Mouse (Mus musculus) cerebellum, adult 2 months (tissue): ENCODE results near the gene Cbll1.

ENCODE experiments used
- CTCF ChIP-seq: fragments of 200-500 bp; IDR thresholded peaks from 2 replicates; pipeline ENCODE4 v1.5.1; 2011; ENCODE audit warnings: low read depth, mild to moderate bottlenecking, control low read depth, low read length, moderate library complexity, borderline replicate concordance; ENCODE audit not compliant: insufficient read depth
- POLR2A ChIP-seq: fragments of 200-500 bp; IDR thresholded peaks from 2 replicates; pipeline ENCODE4 v1.6.1; 2011; ENCODE audit warnings: low read length, control low read depth, borderline replicate concordance; ENCODE audit not compliant: insufficient read depth

DNA sequence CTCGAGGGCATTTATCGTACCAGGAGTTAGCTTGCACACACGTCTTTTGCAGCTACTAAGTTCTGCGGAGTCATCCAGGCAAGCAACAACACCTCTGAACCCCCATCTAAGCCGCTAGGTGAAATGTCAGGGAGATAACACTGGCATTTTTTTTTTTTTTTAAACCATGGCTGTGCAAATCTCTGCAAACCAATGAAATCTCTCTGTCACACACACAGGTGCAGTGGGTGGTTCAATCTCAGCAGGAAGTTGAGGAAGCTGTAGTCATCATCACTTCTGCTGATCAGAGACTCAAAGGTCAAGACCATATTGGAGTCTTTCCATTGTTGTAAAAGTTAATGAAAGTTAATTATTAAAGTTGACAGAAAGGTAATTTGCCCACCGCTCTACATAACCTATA is 61.6 kb downstream of the Cbll1 start:
- TF ChIP-seq POLR2A: no peak
- TF ChIP-seq CTCF: no peak
